Mouse (Mus musculus): ENCODE data around the gene Olfr317. TPM values are rescaled to one million over a fixed set of nuclear protein-coding genes. Genes with fewer than 3 reads are reported as not detected.
"Not testable (repeated sequence)": the region's sequence is repeated elsewhere in the genome, so short reads cannot be mapped to it uniquely, and the experiment has no call there.

Olfr317 gene
- polyA plus RNA-seq (2015; fragmentation: Nextera tagmentation; extraction: Ambion mirVana) = not detected in 2 replicates

- no peak within 1 kb of the TSS for H3K27ac ChIP-seq (ENCODE audit: low read length)
- no peak for ATAC-seq (replicated peaks; ENCODE audit: extremely low read depth, insufficient read depth, low FRiP score)
- no peak within 1 kb of the TSS for H3K4me3 ChIP-seq (ENCODE audit: low read length)
- no peaks in the 10 kb centered on the region for H3K27me3 ChIP-seq (ENCODE audit: control insufficient read depth, insufficient read depth, low read length)
- H3K9ac ChIP-seq (ENCODE audit: low read length) = no peak within 1 kb of the TSS
- H3K4me2 ChIP-seq (ENCODE audit: low read depth, low read length) = no peak within 1 kb of the TSS
- no peaks in the 10 kb centered on the region for H3K36me3 ChIP-seq (ENCODE audit: control insufficient read depth, insufficient read depth)
- no peaks in the 10 kb centered on the region for H3K4me1 ChIP-seq (ENCODE audit: control insufficient read depth, insufficient read depth, low read length)
- 65% methylated on average over 4 of the region's 4 CpGs for WGBS
- no peaks in the 10 kb centered on the region for H3K9me3 ChIP-seq (replicated peaks; ENCODE audit: control insufficient read depth, low read length)
These were observed at the start of gene Olfr317 for GRCm38 (mm10) chr11:58738792-58739262. Olfr317 (minus strand) TSS chr11:58739212.

- Histone ChIP-seq H3K4me3 (ENCODE audit: low read length) (no peak overlapping the region), H3K9me3 (replicated peaks; ENCODE audit: control insufficient read depth, low read length) (no peaks in the 10 kb centered on the region), H3K4me2 (ENCODE audit: low read depth, low read length) (no peak overlapping the region), H3K27ac (ENCODE audit: low read length) (no peak overlapping the region), H3K9ac (ENCODE audit: low read length) (no peak overlapping the region), H3K36me3 (ENCODE audit: control insufficient read depth, insufficient read depth) (no peaks in the 10 kb centered on the region), H3K4me1 (ENCODE audit: control insufficient read depth, insufficient read depth, low read length) (no peaks in the 10 kb centered on the region), H3K27me3 (ENCODE audit: control insufficient read depth, insufficient read depth, low read length) (no peaks in the 10 kb centered on the region)
- WGBS = 72% methylated on average over 8 of the region's 8 CpGs
- ATAC-seq (replicated peaks; ENCODE audit: extremely low read depth, insufficient read depth, low FRiP score) = no peak
These were observed 49.3 kb upstream of the Olfr317 start for GRCm38 (mm10) chr11:58788346-58788745.

GRCm38 (mm10) chr11:58787651-58788050 is 48.6 kb upstream of the Olfr317 start:
- Histone ChIP-seq H3K4me1 (ENCODE audit: control insufficient read depth, insufficient read depth, low read length) (peaks cover 2% of the 10 kb centered on the region; the same call in 1 of the 2 replicates), H3K4me3 (ENCODE audit: low read length) (no peak overlapping the region), H3K9me3 (replicated peaks; ENCODE audit: control insufficient read depth, low read length) (no peaks in the 10 kb centered on the region), H3K27ac (ENCODE audit: low read length) (no peak overlapping the region), H3K4me2 (ENCODE audit: low read depth, low read length) (no peak overlapping the region), H3K36me3 (ENCODE audit: control insufficient read depth, insufficient read depth) (no peaks in the 10 kb centered on the region), H3K27me3 (ENCODE audit: control insufficient read depth, insufficient read depth, low read length) (no peaks in the 10 kb centered on the region), H3K9ac (ENCODE audit: low read length) (no peak overlapping the region)
- no peak for ATAC-seq (replicated peaks; ENCODE audit: extremely low read depth, insufficient read depth, low FRiP score)
- 76% methylated on average over 10 of the region's 10 CpGs for WGBS

- H3K4me2 ChIP-seq (ENCODE audit: low read depth, low read length) = no peak overlapping the region
- no peaks in the 10 kb centered on the region for H3K9me3 ChIP-seq (replicated peaks; ENCODE audit: control insufficient read depth, low read length)
- H3K4me3 ChIP-seq (ENCODE audit: low read length) = no peak overlapping the region
- no peaks in the 10 kb centered on the region for H3K36me3 ChIP-seq (ENCODE audit: control insufficient read depth, insufficient read depth)
- ATAC-seq (replicated peaks; ENCODE audit: extremely low read depth, insufficient read depth, low FRiP score) = peak; percentile 58
- no peaks in the 10 kb centered on the region for H3K27me3 ChIP-seq (ENCODE audit: control insufficient read depth, insufficient read depth, low read length)
- H3K27ac ChIP-seq (ENCODE audit: low read length) = no peak overlapping the region
- peaks cover 2% of the 10 kb centered on the region; the same call in 1 of the 2 replicates for H3K4me1 ChIP-seq (ENCODE audit: control insufficient read depth, insufficient read depth, low read length)
- WGBS = 60% methylated on average over 2 of the region's 2 CpGs
- H3K9ac ChIP-seq (ENCODE audit: low read length) = no peak overlapping the region
These were observed 45.2 kb upstream of the Olfr317 start for GRCm38 (mm10) chr11:58784182-58784581.

- no peak for ATAC-seq (replicated peaks; ENCODE audit: extremely low read depth, insufficient read depth, low FRiP score)
- Histone ChIP-seq H3K4me2 (ENCODE audit: low read depth, low read length) (no peak within 1 kb of the TSS), H3K36me3 (ENCODE audit: control insufficient read depth, insufficient read depth) (no peaks in the 10 kb centered on the region), H3K4me1 (ENCODE audit: control insufficient read depth, insufficient read depth, low read length) (peaks cover 2% of the 10 kb centered on the region; the same call in 1 of the 2 replicates), H3K27ac (ENCODE audit: low read length) (no peak within 1 kb of the TSS), H3K27me3 (ENCODE audit: control insufficient read depth, insufficient read depth, low read length) (no peaks in the 10 kb centered on the region), H3K9me3 (replicated peaks; ENCODE audit: control insufficient read depth, low read length) (no peaks in the 10 kb centered on the region), H3K4me3 (ENCODE audit: low read length) (no peak within 1 kb of the TSS), H3K9ac (ENCODE audit: low read length) (no peak within 1 kb of the TSS)
- 43% methylated on average over 6 of the region's 6 CpGs for WGBS
These were observed 43.6 kb upstream of the Olfr317 start, which contains the start of gene Olfr314 for GRCm38 (mm10) chr11:58782480-58783089. Olfr314 (plus strand) TSS chr11:58782952.

- Histone ChIP-seq H3K9ac (ENCODE audit: low read length) (no peak within 1 kb of the TSS), H3K4me3 (ENCODE audit: low read length) (no peak within 1 kb of the TSS), H3K36me3 (ENCODE audit: control insufficient read depth, insufficient read depth) (no peaks in the 10 kb centered on the region), H3K4me2 (ENCODE audit: low read depth, low read length) (no peak within 1 kb of the TSS), H3K4me1 (ENCODE audit: control insufficient read depth, insufficient read depth, low read length) (no peaks in the 10 kb centered on the region), H3K27me3 (ENCODE audit: control insufficient read depth, insufficient read depth, low read length) (no peaks in the 10 kb centered on the region), H3K9me3 (replicated peaks; ENCODE audit: control insufficient read depth, low read length) (no peaks in the 10 kb centered on the region), H3K27ac (ENCODE audit: low read length) (no peak within 1 kb of the TSS)
- ATAC-seq (replicated peaks; ENCODE audit: extremely low read depth, insufficient read depth, low FRiP score) = no peak
These were observed 33.9 kb upstream of the Olfr317 start, which contains the start of gene Olfr315 for GRCm38 (mm10) chr11:58772888-58773287. Olfr315 (plus strand) TSS chr11:58773188.

GRCm38 (mm10) chr11:58752434-58752833 is 13.4 kb upstream of the Olfr317 start, which contains the start of gene Olfr316:
Olfr316 (plus strand) TSS chr11:58752734.
- Histone ChIP-seq H3K4me2 (ENCODE audit: low read depth, low read length) (no peak within 1 kb of the TSS), H3K9me3 (replicated peaks; ENCODE audit: control insufficient read depth, low read length) (no peaks in the 10 kb centered on the region), H3K27me3 (ENCODE audit: control insufficient read depth, insufficient read depth, low read length) (no peaks in the 10 kb centered on the region), H3K4me1 (ENCODE audit: control insufficient read depth, insufficient read depth, low read length) (no peaks in the 10 kb centered on the region), H3K9ac (ENCODE audit: low read length) (no peak within 1 kb of the TSS), H3K36me3 (ENCODE audit: control insufficient read depth, insufficient read depth) (no peaks in the 10 kb centered on the region), H3K4me3 (ENCODE audit: low read length) (no peak within 1 kb of the TSS), H3K27ac (ENCODE audit: low read length) (no peak within 1 kb of the TSS)
- no peak for ATAC-seq (replicated peaks; ENCODE audit: extremely low read depth, insufficient read depth, low FRiP score)
- 71% methylated on average over 2 of the region's 2 CpGs for WGBS

- ATAC-seq (replicated peaks; ENCODE audit: extremely low read depth, insufficient read depth, low FRiP score); H3K4me3 ChIP-seq (ENCODE audit: low read length); H3K4me2 ChIP-seq (ENCODE audit: low read depth, low read length); H3K27ac ChIP-seq (ENCODE audit: low read length); H3K9me3 ChIP-seq (replicated peaks; ENCODE audit: control insufficient read depth, low read length); H3K9ac ChIP-seq (ENCODE audit: low read length); H3K4me1 ChIP-seq (ENCODE audit: control insufficient read depth, insufficient read depth, low read length); H3K36me3 ChIP-seq (ENCODE audit: control insufficient read depth, insufficient read depth); H3K27me3 ChIP-seq (ENCODE audit: control insufficient read depth, insufficient read depth, low read length): not testable (repeated sequence)
- 67% methylated on average over 18 of the region's 18 CpGs for WGBS
These were observed 12.1 kb upstream of the Olfr317 start for GRCm38 (mm10) chr11:58751096-58751495.

GRCm38 (mm10) chr11:58733372-58733771 is 5.6 kb downstream of the Olfr317 start:
- WGBS = 41% methylated on average over 3 of the region's 3 CpGs
- no peaks in the 10 kb centered on the region for H3K36me3 ChIP-seq (ENCODE audit: control insufficient read depth, insufficient read depth)
- ATAC-seq (replicated peaks; ENCODE audit: extremely low read depth, insufficient read depth, low FRiP score) = no peak

More at GRCm38 (mm10) chr11:58733372-58733771, 5.6 kb downstream of the Olfr317 start:
- H3K27ac ChIP-seq (ENCODE audit: low read length) = no peak overlapping the region
- H3K9me3 ChIP-seq (replicated peaks; ENCODE audit: control insufficient read depth, low read length) = no peaks in the 10 kb centered on the region
- no peak overlapping the region for H3K9ac ChIP-seq (ENCODE audit: low read length)
- H3K4me2 ChIP-seq (ENCODE audit: low read depth, low read length) = no peak overlapping the region
- no peak overlapping the region for H3K4me3 ChIP-seq (ENCODE audit: low read length)
- H3K4me1 ChIP-seq (ENCODE audit: control insufficient read depth, insufficient read depth, low read length) = no peaks in the 10 kb centered on the region
- no peaks in the 10 kb centered on the region for H3K27me3 ChIP-seq (ENCODE audit: control insufficient read depth, insufficient read depth, low read length)

Measured in heart, embryonic 16.5 days (tissue).